Comparison of ENCODE assay signal across 17 mouse cellular contexts in the genomic region with DNA sequence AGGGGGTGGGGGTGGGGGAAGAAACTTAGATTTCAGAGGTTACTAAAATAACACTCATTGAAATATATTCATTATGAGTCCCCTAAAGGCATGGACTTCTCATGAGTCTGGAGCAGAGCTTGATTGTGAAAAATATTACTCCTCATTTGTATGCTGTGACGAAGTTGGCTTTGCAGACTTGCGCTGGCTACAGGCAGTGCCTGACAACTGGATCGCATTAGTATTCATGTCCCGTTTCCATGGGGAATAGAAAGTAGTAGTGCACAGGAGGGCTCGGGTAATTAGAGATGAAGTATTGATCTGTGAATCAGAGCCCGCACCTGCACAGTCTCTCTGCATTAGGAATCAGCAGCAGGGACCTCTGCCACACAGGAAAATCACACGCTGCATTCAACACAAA.
DNase-seq lines count a peak whose midpoint lies in the region; ATAC-seq lines count a peak whose summit lies in the region.
"Had no signal": no experiment of that assay in that cellular context is flagged by ENCODE, and none has a peak within 500 bp of the region (broad histone marks: within the 10 kb centered on the region; RNA-seq: fewer than 3 reads in every experiment).

No protein-coding gene starts in this region.

- peak; percentile 32 for DNase-seq in embryo, embryonic 10 days (ENCODE audit: low spot score)
- no peak for DNase-seq in embryo, embryonic 9.5 days (ENCODE audit: extremely low spot score)
- DNase-seq in brain, embryonic 18.5 days (ENCODE audit: low read depth, low spot score), result peak; percentile 42
- DNase-seq in forelimb bud, embryonic 11.5 days (ENCODE audit: low read depth, low spot score), result peak; percentile 18
- peak; percentile 88 for DNase-seq in midbrain, embryonic 14.5 days
- no peak for DNase-seq in cerebellum, adult 11-12 months
- DNase-seq in heart, adult 11 months, result no peak
- no peak for DNase-seq in lung, postnatal 14 days
- DNase-seq: cerebellum, adult 8-10 months; gastrocnemius, postnatal 14 days; lung, postnatal 4 days; right cerebral cortex, postnatal 4 days had no signal

- WGBS in midbrain, embryonic 14.5 days, result 14% methylated on average over 7 of the region's 7 CpGs

- no peak overlapping the region for H3K9ac ChIP-seq in midbrain, embryonic 14.5 days (replicated peaks; ENCODE audit: low read length)
- H3K9ac ChIP-seq: heart, embryonic 15.5 days; intestine, embryonic 15.5 days; liver, embryonic 15.5 days had no signal

- ATAC-seq in midbrain, embryonic 14.5 days (ENCODE audit: low FRiP score, low TSS enrichment), result peak; percentile 91
- ATAC-seq: intestine, embryonic 15.5 days had no signal

- H3K9me3 ChIP-seq in midbrain, embryonic 14.5 days (ENCODE audit: control insufficient read depth, low read length), result no peaks in the 10 kb centered on the region
- H3K9me3 ChIP-seq: heart, embryonic 15.5 days; intestine, embryonic 15.5 days; limb, embryonic 10.5 days; liver, embryonic 15.5 days had no signal

- H3K4me2 ChIP-seq in midbrain, embryonic 14.5 days (ENCODE audit: low read length), result peak overlapping the region; percentile 11
- H3K4me2 ChIP-seq: heart, embryonic 15.5 days; intestine, embryonic 15.5 days; liver, embryonic 15.5 days had no signal

- no peak overlapping the region for H3K4me3 ChIP-seq in midbrain, embryonic 14.5 days (replicated peaks; ENCODE audit: low read depth, low read length)
- H3K4me3 ChIP-seq: erythroblast, embryonic 14.5 days; heart, embryonic 15.5 days; intestine, embryonic 15.5 days; limb, embryonic 10.5 days; liver, embryonic 15.5 days had no signal

- peaks cover 25% of the 10 kb centered on the region for H3K4me1 ChIP-seq in midbrain, embryonic 14.5 days (ENCODE audit: control insufficient read depth, insufficient read depth, low read length)
- H3K4me1 ChIP-seq: intestine, embryonic 15.5 days; liver, embryonic 15.5 days had no signal

- no peaks in the 10 kb centered on the region for H3K27me3 ChIP-seq in midbrain, embryonic 14.5 days (ENCODE audit: control insufficient read depth, insufficient read depth, low read length)
- H3K27me3 ChIP-seq: heart, embryonic 15.5 days; intestine, embryonic 15.5 days; liver, embryonic 15.5 days had no signal

- H3K36me3 ChIP-seq in midbrain, embryonic 14.5 days (ENCODE audit: control insufficient read depth, insufficient read depth, low read length), result no peaks in the 10 kb centered on the region
- H3K36me3 ChIP-seq: heart, embryonic 15.5 days; intestine, embryonic 15.5 days; limb, embryonic 10.5 days; liver, embryonic 15.5 days had no signal

- H3K27ac ChIP-seq in midbrain, embryonic 14.5 days (replicated peaks; ENCODE audit: low read depth, low read length), result peak overlapping the region; percentile 75
- H3K27ac ChIP-seq: heart, embryonic 15.5 days; intestine, embryonic 15.5 days; limb, embryonic 10.5 days; liver, embryonic 15.5 days had no signal

Comparison
In these comparisons a context has a peak if more than half of its experiments do, and no peak if none do; other contexts are left out.
1. DNase-seq: peak in embryo, embryonic 10 days (single experiment), brain, embryonic 18.5 days (single experiment), forelimb bud, embryonic 11.5 days (single experiment) and midbrain, embryonic 14.5 days (single experiment); none in embryo, embryonic 9.5 days (single experiment), cerebellum, adult 11-12 months (single experiment), heart, adult 11 months (single experiment) and lung, postnatal 14 days (single experiment).